Mouse (Mus musculus) gastrocnemius, postnatal 25 days (tissue): ENCODE measurements around the gene Lcorl. TPM values are rescaled to one million over a fixed set of nuclear protein-coding genes. Genes with fewer than 3 reads are reported as not detected.

Experiments
- total RNA-seq, 2 experiments: library from RNA; stranded (reverse); gene quantifications; 1 replicate in 1 of 2; 2 replicates in 1 of 2; pipeline ENCODE4 v1.2.3; 2021

The Lcorl gene
- total RNA-seq, 2 experiments from 2014 or later, result 5.3 to 7.7 TPM

Other genes starting within 250 kb of the Lcorl start
- under 1 TPM; 0.27 to 0.46 TPM for gene Fam184b, start 218.0 kb downstream of the Lcorl start, total RNA-seq
- under 1 TPM; 0.19 to 0.28 TPM for gene Ncapg, start 187.7 kb downstream of the Lcorl start, total RNA-seq